Mouse (Mus musculus) brain, embryonic 18.5 days (tissue): ENCODE measurements at regions not wholly inside any gene's neighbourhood (a gene's known extent, or its start where the extent isn't known, plus 50 kb on each side); places are given as distances from the start of the nearest gene placed in this dataset.
"Not testable (repeated sequence)": the region's sequence is repeated elsewhere in the genome, so short reads cannot be mapped to it uniquely, and the experiment has no call there.

Experiments used
- DNase-seq: peaks from one replicate; pipeline ENCODE4 v3.0.0-alpha.2; 2012; ENCODE audit warnings: low read depth, low spot score

- no peak for DNase-seq
Observed at GRCm38 (mm10) chr17:16516173-16516572, 547.7 kb upstream of the Zfp960 start.

DNA sequence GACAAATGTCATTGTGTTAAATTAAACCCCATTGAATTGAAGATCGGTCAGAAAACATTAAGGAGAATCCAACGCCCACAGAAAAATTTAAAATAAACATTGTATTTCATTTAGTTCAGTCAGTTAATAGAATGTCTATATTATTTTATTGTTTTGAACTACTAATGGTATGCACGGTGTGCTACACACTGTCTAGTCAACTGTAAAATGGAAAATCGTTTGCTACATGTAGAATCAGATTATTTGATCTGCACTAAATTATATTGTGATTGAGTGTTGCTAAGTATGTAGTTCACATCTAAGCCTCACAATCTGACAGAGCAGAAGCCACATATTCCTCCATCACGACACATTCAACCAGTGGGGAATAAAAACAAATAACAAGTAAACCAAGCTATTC, 570.0 kb upstream of the Zfp960 start:
- no peak for DNase-seq

- DNase-seq, result no peak
Observed at GRCm38 (mm10) chr17:16493546-16493945, 570.4 kb upstream of the Zfp960 start.

DNA sequence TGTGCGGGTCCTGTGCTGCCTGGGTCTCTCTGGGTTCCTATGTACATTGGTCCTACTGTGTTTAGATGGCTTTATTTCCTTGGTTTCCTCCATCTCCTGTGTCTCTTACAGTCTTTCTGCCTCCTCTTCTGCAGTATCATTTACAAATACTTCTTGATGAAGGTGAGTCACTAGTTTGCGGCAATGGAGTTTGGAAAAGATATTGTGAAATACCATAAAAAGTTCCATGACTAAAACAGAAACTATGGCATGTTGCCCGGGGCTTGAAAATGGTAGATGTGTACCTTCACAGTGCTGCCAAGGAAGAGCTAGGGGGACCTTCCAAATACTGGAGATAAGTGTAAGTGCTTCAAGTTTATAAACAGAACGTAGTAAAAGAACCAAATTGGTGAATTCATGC, 571.4 kb upstream of the Zfp960 start:
- no peak for DNase-seq

- DNase-seq, result no peak
Observed at GRCm38 (mm10) chr17:16486355-16486754, 577.6 kb upstream of the Zfp960 start.

DNA sequence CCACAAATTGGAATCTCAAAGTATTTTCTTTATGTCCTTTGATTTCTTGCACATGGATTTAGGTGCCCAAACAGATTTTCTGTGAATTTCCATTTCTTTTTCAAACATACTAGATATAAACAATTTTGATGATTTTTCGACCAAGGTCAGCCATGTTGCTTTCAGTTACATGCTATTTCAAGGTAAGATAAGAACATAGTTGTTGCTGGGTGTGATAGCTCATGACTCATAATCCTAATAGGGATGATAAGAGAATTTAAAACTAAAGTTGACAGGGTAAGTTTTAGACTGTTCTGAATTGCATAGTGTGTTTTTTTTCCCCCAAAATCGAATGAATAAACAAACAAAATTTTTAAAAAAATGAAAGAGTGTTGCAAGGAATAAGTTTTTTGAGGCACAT, 579.9 kb upstream of the Zfp960 start:
- no peak for DNase-seq

DNA sequence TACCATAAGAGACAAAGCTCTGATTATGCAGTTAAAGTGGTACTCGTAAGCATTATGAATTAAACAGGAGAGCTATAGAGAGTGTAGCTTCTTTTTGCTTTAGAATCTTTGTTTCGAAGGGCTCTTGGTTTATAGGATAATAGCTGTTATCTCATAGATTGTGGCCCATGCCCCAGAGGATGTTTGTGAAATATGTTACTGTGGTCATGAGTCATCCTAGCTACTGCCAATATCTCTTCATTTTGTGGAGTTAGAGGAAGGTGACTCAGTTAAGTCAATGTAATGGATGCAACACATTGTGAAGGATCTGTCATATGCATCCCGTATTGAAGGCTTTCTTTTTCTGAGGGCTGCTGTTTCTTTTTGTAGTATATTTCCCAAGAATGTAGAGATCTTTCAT, 582.2 kb upstream of the Zfp960 start:
- no peak for DNase-seq

DNA sequence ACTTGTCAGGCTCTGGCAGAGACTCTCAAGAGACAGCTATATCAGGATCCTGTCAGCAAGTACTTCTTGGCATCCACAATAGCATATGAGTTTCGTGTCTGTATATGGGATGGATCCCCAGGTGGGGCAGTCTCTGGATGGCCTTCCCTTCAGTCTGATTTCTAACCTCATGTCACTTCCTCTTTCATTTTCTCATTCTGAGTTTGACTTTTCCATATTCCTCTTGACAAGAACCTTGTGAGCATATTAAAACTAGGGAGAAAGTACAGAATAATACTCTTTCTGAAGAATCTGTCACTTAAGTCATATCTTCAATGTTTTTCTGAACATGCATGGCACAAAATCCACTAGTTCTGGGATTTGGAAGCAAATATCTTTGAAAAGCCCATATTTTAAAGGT, 583.3 kb upstream of the Zfp960 start:
- DNase-seq, result no peak

DNA sequence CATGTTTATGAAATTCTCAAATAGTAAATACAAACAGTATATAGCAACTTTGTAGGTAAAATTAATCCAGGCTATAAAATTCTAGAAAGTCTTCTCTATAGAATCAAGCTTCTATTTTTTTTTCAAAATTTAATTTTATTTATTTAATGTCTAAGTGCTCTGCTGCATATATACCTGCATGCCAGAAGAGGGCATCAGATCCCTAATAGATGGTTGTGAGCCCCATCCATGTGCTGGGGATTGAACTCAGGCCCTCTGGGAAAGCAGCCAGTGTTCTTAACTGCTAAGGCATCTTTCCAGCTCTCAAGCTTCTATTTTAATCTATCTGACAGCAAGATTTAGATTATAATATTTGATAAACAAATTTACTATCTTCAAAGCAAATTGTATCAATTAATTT, 602.7 kb upstream of the Zfp960 start:
- DNase-seq, result no peak

DNA sequence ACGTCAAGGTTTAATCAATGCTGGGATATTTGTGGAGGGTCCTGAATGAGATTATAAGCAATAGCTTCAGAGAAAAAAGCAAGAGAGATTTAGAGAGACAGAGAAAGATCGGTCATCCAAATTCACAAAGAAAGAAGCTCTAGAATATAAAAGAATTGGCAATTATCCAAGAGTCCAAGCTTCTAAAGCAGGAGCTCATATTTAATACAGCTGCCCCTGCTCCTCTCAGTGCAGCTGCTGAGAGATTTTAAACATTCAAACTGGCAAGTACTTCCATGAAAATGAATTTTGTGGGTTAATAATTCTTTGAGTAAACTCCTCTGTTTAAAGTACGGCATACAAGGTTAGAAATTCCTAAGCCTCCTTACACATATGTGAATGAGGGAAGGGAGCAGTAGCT, 610.8 kb upstream of the Zfp960 start:
- no peak for DNase-seq

GRCm38 (mm10) chr17:16444562-16444961, 613.7 kb upstream of the Rgmb start:
- peak; percentile 16 for DNase-seq

DNA sequence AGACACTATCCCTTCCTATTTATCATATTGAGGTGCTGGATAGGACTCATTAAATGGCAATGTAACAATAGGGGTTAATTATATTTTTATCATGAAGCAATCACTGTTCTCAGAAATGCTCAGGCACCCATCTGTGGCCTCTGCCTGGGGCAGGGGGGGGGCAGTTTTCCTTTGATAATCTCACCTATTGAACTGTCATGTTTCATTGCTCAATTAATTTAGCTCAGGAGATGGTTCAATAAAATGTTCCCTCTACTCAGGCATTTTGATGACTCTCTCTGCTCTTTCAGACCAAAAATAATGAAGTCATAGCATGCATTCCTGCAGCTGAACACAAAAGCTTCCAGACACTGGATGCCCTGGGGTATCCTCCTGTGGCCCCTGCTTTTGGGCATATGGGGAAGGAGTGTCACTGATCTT, 564.4 kb upstream of the Rgmb start:
- DNase-seq, result no peak

- DNase-seq, result not testable (repeated sequence)
Observed at GRCm38 (mm10) chr17:16374855-16375221, 544.0 kb upstream of the Rgmb start.

- DNase-seq, result not testable (repeated sequence)
Observed at GRCm38 (mm10) chr17:16374119-16374854, 543.4 kb upstream of the Rgmb start.

DNA sequence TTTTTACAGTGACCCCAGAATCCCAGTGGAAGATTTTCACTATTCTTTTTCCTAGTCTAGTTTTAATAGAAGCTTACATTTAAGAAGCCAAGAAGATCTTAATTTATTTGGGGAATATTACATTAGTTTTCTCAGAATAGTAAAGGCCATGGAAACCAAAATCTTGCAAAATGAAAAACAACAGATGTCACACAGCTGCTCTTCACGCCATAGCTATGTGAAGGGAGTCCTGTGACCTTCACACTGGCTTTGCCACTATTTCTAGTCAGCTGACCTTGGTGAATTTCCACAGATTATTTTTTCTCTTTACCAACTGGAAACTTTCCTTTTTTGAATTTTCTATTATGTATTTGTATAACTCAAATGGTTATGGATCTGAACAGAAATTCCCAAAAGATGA, 542.1 kb upstream of the Rgmb start:
- DNase-seq, result no peak

DNA sequence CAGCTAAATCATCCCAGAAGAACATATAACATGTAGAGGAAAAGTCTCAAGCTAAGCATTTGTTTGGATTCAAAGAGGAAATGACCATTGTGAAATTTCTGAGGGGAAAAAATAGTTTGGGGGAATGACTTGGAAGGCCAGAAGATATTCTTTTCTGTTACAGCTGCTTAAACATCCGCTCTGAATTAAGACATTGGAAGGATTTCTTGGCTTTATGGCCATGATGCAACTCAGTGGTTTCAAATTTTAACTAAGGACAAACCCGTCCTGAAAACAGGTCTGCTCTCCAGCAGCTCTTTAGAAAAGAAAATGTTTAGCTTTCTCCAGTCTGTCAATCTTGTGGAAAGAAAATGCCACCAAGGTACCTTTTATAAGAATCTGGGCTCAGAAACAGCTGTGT, 513.2 kb upstream of the Rgmb start:
- DNase-seq, result no peak

- no peak for DNase-seq
Observed at GRCm38 (mm10) chr17:16342785-16343184, 511.9 kb upstream of the Rgmb start.

GRCm38 (mm10) chr17:16339720-16340470, 509.1 kb upstream of the Rgmb start:
- no peak for DNase-seq

- no peak for DNase-seq
Observed at GRCm38 (mm10) chr17:16311914-16312313, 481.1 kb upstream of the Rgmb start.

GRCm38 (mm10) chr17:16311196-16311873, 480.5 kb upstream of the Rgmb start:
- DNase-seq, result no peak

DNA sequence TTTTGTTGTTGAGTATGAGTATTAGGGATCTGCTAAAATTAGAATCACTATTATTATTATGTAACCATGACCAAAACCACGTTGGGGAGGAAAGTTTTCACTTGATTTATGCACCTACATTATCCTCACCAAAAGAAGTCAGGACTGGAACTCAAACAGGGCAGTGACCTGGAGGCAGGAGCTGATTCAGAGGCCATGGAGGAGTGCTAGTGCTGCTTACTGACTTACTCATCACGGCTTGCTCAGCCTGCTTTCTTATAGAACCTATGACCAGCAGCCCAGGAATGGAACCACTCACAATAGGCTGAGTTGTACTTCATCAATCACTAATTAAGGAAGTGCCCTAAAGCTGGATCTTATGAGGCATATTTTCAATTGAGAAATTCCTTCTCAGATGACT, 470.9 kb upstream of the Rgmb start:
- DNase-seq, result no peak

DNA sequence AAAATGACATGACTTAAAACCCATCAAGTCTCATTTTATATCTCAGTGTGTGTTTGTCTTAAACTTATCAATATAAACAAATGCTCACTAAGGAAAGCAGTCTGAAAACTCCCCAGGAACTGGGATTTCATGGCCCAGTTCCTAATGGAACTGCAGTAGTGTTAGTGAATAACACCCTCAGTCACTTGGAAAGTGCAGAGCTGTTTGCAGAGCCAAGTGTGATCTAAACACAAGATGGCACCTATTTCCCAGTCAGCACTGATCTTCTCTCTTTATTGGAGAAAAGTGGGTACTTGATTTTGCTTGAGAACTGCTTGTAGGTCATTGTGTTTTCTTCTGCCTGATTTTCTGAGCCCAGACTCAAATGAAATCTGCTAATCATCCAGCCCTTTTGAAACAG, 467.7 kb upstream of the Rgmb start:
- DNase-seq, result peak; percentile 8
